Mouse (Mus musculus): ENCODE measurements around the gene Tex33.
"Not testable (repeated sequence)": the region's sequence is repeated elsewhere in the genome, so short reads cannot be mapped to it uniquely, and the experiment has no call there.

Gene Tex33

GRCm38 (mm10) chr15:78374204-78374603, 21.5 kb downstream of the Tex33 start:
- DNase-seq (ENCODE audit: low spot score) = peak; percentile 40

GRCm38 (mm10) chr15:78372796-78373195, 22.9 kb downstream of the Tex33 start:
- peak; percentile 79 for DNase-seq (ENCODE audit: low spot score)

GRCm38 (mm10) chr15:78369641-78370040, 26.1 kb downstream of the Tex33 start:
- DNase-seq (ENCODE audit: low spot score) = no peak

GRCm38 (mm10) chr15:78368926-78369346, 26.8 kb downstream of the Tex33 start:
- peak; percentile 64 for DNase-seq (ENCODE audit: low spot score)

- DNase-seq (ENCODE audit: low spot score) = no peak
These were observed 27.9 kb downstream of the Tex33 start for GRCm38 (mm10) chr15:78367811-78368210.

- DNase-seq (ENCODE audit: low spot score) = no peak
These were observed 28.8 kb downstream of the Tex33 start for GRCm38 (mm10) chr15:78366875-78367274.

GRCm38 (mm10) chr15:78365916-78366315, 29.8 kb downstream of the Tex33 start:
- no peak for DNase-seq (ENCODE audit: low spot score)

GRCm38 (mm10) chr15:78355548-78355947, 40.2 kb downstream of the Tex33 start:
- DNase-seq (ENCODE audit: low spot score) = no peak

- DNase-seq (ENCODE audit: low spot score) = peak; percentile 46
These were observed 40.8 kb downstream of the Tex33 start for GRCm38 (mm10) chr15:78354958-78355357.

- peak; percentile 28 for DNase-seq (ENCODE audit: low spot score)
These were observed 44.0 kb downstream of the Tex33 start for GRCm38 (mm10) chr15:78351586-78352165.

GRCm38 (mm10) chr15:78344567-78344966, 51.1 kb downstream of the Tex33 start:
- no peak for DNase-seq (ENCODE audit: low spot score)

- DNase-seq (ENCODE audit: low spot score) = no peak
These were observed 52.0 kb downstream of the Tex33 start for GRCm38 (mm10) chr15:78343683-78344082.

- not testable (repeated sequence) for DNase-seq (ENCODE audit: low spot score)
These were observed 54.8 kb downstream of the Tex33 start for GRCm38 (mm10) chr15:78340919-78341318.

- peak; percentile 57 for DNase-seq (ENCODE audit: low spot score)
These were observed 55.9 kb downstream of the Tex33 start for GRCm38 (mm10) chr15:78339627-78340423.

GRCm38 (mm10) chr15:78334380-78334779, 61.3 kb downstream of the Tex33 start:
- DNase-seq (ENCODE audit: low spot score) = no peak

- no peak for DNase-seq (ENCODE audit: low spot score)
These were observed 62.7 kb downstream of the Tex33 start for GRCm38 (mm10) chr15:78332981-78333380.

GRCm38 (mm10) chr15:78331523-78332340, 64.0 kb downstream of the Tex33 start:
- DNase-seq (ENCODE audit: low spot score) = peak; percentile 48

- DNase-seq (ENCODE audit: low spot score) = no peak
These were observed 65.0 kb downstream of the Tex33 start for GRCm38 (mm10) chr15:78330706-78331105.

GRCm38 (mm10) chr15:78329972-78330371, 65.7 kb downstream of the Tex33 start:
- not testable (repeated sequence) for DNase-seq (ENCODE audit: low spot score)

GRCm38 (mm10) chr15:78328520-78329097, 67.1 kb downstream of the Tex33 start:
- DNase-seq (ENCODE audit: low spot score) = no peak
